9 mouse cellular contexts compared by ENCODE assay signal in the genomic region with DNA sequence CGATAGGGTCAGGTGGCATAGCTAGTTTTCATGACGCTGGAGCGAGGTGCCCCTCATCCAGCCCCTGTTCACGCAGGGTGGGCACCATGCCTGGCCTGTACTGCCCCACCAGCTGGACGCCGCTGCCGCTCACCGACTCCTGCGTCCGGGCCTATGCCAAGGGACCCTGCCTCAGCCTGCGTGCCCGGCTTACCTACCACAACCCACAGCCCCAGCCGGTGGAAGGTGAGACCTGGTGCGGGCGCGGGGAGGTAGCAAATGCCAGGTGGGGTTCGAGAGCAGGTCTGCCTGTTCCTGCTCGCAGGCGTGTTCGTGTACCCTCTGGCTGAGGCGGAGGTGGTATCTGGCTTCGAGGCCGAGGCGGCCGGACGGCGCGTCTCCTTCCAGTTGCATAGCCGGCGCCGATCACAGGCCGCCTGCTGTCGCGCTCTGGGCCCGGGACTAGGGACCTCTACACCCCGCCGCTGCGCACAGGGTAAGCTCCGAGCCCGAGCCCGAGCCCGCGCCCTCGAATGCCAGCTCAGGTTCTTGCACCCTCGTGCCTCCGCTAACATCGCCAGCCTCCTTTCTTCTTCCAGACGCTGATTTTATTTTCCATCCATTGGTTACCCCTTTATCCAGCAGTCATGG. TPM values are rescaled to one million over a fixed set of nuclear protein-coding genes. Genes with fewer than 3 reads are reported as not detected.
DNase-seq lines count a peak whose midpoint lies in the region; ATAC-seq and TF ChIP-seq lines count a peak whose summit lies in the region.
"Had no signal": no experiment of that assay in that cellular context is flagged by ENCODE, and none has a peak within 500 bp of the region (broad histone marks: within the 10 kb centered on the region; RNA-seq: fewer than 3 reads in every experiment).

No protein-coding gene starts in this region.

- H3K9me3 ChIP-seq in E14TG2a.4 (ENCODE audit: low read length), result no peaks in the 10 kb centered on the region
- no peaks in the 10 kb centered on the region for H3K9me3 ChIP-seq in forebrain, embryonic 14.5 days (replicated peaks; ENCODE audit: control insufficient read depth, low read length)
- H3K9me3 ChIP-seq in liver, embryonic 14.5 days (ENCODE audit: control insufficient read depth, low read length), result no peaks in the 10 kb centered on the region

- H3K4me3 ChIP-seq in E14TG2a.4 (replicated peaks; ENCODE audit: low read length), result peak overlapping the region; percentile 67
- H3K4me3 ChIP-seq in forebrain, embryonic 14.5 days (ENCODE audit: low read depth, low read length), result peak overlapping the region; percentile 48; the same call in 1 of the 2 replicates
- no peak overlapping the region; a peak in 1 of 4 replicates for H3K4me3 ChIP-seq in liver, embryonic 14.5 days (ENCODE audit: insufficient read depth in 1 of 2, low read depth in 2 of 2, low read length in 2 of 2)

- no peak for ATAC-seq in forebrain, embryonic 14.5 days
- no peak for ATAC-seq in liver, embryonic 14.5 days (ENCODE audit: insufficient read depth)
- ATAC-seq: CD4-positive, CD25-positive, alpha-beta regulatory T cell, adult 4 months had no signal

- peak; percentile 48 for DNase-seq in embryo, embryonic 10 days (ENCODE audit: low spot score)
- no peak for DNase-seq in embryo, embryonic 9.5 days (ENCODE audit: extremely low spot score)
- DNase-seq in forebrain, embryonic 14.5 days (ENCODE audit: low spot score), result no peak
- no peak for DNase-seq in liver, embryonic 14.5 days (ENCODE audit: low read depth in 3 of 3, low spot score in 3 of 3)
- DNase-seq in urinary bladder, adult 2 months (ENCODE audit: low spot score), result no peak
- DNase-seq in lung, postnatal 25 days (ENCODE audit: low spot score), result no peak
- no peak for DNase-seq in urinary bladder, postnatal 10 days (ENCODE audit: low spot score)

- peaks cover 24% of the 10 kb centered on the region for H3K4me1 ChIP-seq in E14TG2a.4 (replicated peaks; ENCODE audit: low read depth, low read length)
- H3K4me1 ChIP-seq in forebrain, embryonic 14.5 days (ENCODE audit: control insufficient read depth, insufficient read depth, low read length), result peaks cover 3% of the 10 kb centered on the region; the same call in 1 of the 2 replicates
- peaks cover 13 to 20% of the 10 kb centered on the region in 2 experiments for H3K4me1 ChIP-seq in liver, embryonic 14.5 days (replicated peaks; ENCODE audit: control insufficient read depth in 2 of 2, insufficient read depth in 2 of 2, low read length in 1 of 2)

- H3K27me3 ChIP-seq in E14TG2a.4 (ENCODE audit: insufficient read depth, low read length), result peaks cover 83% of the 10 kb centered on the region
- peaks cover 43% of the 10 kb centered on the region for H3K27me3 ChIP-seq in forebrain, embryonic 14.5 days (replicated peaks; ENCODE audit: control insufficient read depth, insufficient read depth, low read length)
- H3K27me3 ChIP-seq in liver, embryonic 14.5 days (ENCODE audit: control insufficient read depth, insufficient read depth, low read length), result peaks cover 63% of the 10 kb centered on the region

- TF ChIP-seq EP300 in liver, embryonic 14.5 days (IDR thresholded peaks at IDR 0.05; ENCODE audit: low read depth), result no peak

- no peak for TF ChIP-seq CTCF in E14TG2a.4 (conservative IDR thresholded peaks at IDR 0.05; ENCODE audit: low read length)
- no peak for TF ChIP-seq CTCF in liver, embryonic 14.5 days (IDR thresholded peaks at IDR 0.05; ENCODE audit: low read depth)

- peak overlapping the region; percentile 93 for H3K4me2 ChIP-seq in forebrain, embryonic 14.5 days (ENCODE audit: low read length)
- peak overlapping the region; percentile 60 for H3K4me2 ChIP-seq in liver, embryonic 14.5 days (ENCODE audit: low read depth)

- no peaks in the 10 kb centered on the region for H3K36me3 ChIP-seq in E14TG2a.4 (ENCODE audit: insufficient read depth, low read length)
- no peaks in the 10 kb centered on the region for H3K36me3 ChIP-seq in forebrain, embryonic 14.5 days (ENCODE audit: control insufficient read depth, insufficient read depth, low read length)
- no peaks in the 10 kb centered on the region for H3K36me3 ChIP-seq in liver, embryonic 14.5 days (replicated peaks; ENCODE audit: control insufficient read depth, insufficient read depth, low read depth)

- H3K9ac ChIP-seq in forebrain, embryonic 14.5 days (ENCODE audit: low read length), result no peak overlapping the region
- no peak overlapping the region for H3K9ac ChIP-seq in liver, embryonic 14.5 days (replicated peaks)

- 6% methylated on average over 36 of the region's 48 CpGs for WGBS in forebrain, embryonic 14.5 days
- WGBS in liver, embryonic 14.5 days (ENCODE audit: insufficient replicate concordance), result 5% methylated on average over 48 of the region's 48 CpGs

- H3K27ac ChIP-seq in forebrain, embryonic 14.5 days (ENCODE audit: low read depth, low read length), result no peak overlapping the region
- H3K27ac ChIP-seq in liver, embryonic 14.5 days, result no peak overlapping the region

RNA-seq across cellular contexts. Expression of a gene that starts 1.9 kb away (rescaled TPM):
- polyA plus RNA-seq in forebrain, embryonic 14.5 days (2014; fragmentation: Nextera tagmentation; extraction: Ambion mirVana), result 1.3 and 4.1 TPM in 2 replicates
- polyA plus RNA-seq in liver, embryonic 14.5 days (2012; rRNA removed), result 0.23 and 0.35 TPM in 2 replicates
- polyA plus RNA-seq in liver, embryonic 14.5 days (2014; fragmentation: Nextera tagmentation; extraction: Ambion mirVana), result 0.18 and 0.19 TPM in 2 replicates
- 4.1 and 7.0 TPM in 2 replicates for polyA plus RNA-seq in urinary bladder, adult 2 months (2012; rRNA removed)

RNA-seq across cellular contexts. Expression of a gene that starts 20.2 kb away (rescaled TPM):
- 18.2 and 24.8 TPM in 2 replicates for polyA plus RNA-seq in forebrain, embryonic 14.5 days (2014; fragmentation: Nextera tagmentation; extraction: Ambion mirVana)
- 9.4 and 10.3 TPM in 2 replicates for polyA plus RNA-seq in liver, embryonic 14.5 days (2012; rRNA removed)
- polyA plus RNA-seq in liver, embryonic 14.5 days (2014; fragmentation: Nextera tagmentation; extraction: Ambion mirVana), result 18.1 and 20.7 TPM in 2 replicates
- 7.5 and 10.4 TPM in 2 replicates for polyA plus RNA-seq in urinary bladder, adult 2 months (2012; rRNA removed)

RNA-seq across cellular contexts. Expression of a gene that starts 20.2 kb away (rescaled TPM):
- polyA plus RNA-seq in forebrain, embryonic 14.5 days (2014; fragmentation: Nextera tagmentation; extraction: Ambion mirVana), result 0.17 TPM in 1 of 2 replicates, not detected in the other
- 0.04 and 0.08 TPM in 2 replicates for polyA plus RNA-seq in liver, embryonic 14.5 days (2012; rRNA removed)
- polyA plus RNA-seq in liver, embryonic 14.5 days (2014; fragmentation: Nextera tagmentation; extraction: Ambion mirVana), result not detected in 2 replicates
- not detected in 2 replicates for polyA plus RNA-seq in urinary bladder, adult 2 months (2012; rRNA removed)
- polyA plus RNA-seq: CD4-positive, CD25-positive, alpha-beta regulatory T cell, adult 4 months had no signal

RNA-seq across cellular contexts. Expression of a gene that starts 20.3 kb away (rescaled TPM):
- polyA plus RNA-seq in forebrain, embryonic 14.5 days (2014; fragmentation: Nextera tagmentation; extraction: Ambion mirVana), result 34.9 and 44.4 TPM in 2 replicates
- polyA plus RNA-seq in liver, embryonic 14.5 days (2012; rRNA removed), result 9.3 and 12.7 TPM in 2 replicates
- 21.7 and 23.6 TPM in 2 replicates for polyA plus RNA-seq in liver, embryonic 14.5 days (2014; fragmentation: Nextera tagmentation; extraction: Ambion mirVana)
- polyA plus RNA-seq in urinary bladder, adult 2 months (2012; rRNA removed), result 12.4 and 16.1 TPM in 2 replicates

RNA-seq across cellular contexts. Expression of a gene that starts 29.9 kb away (rescaled TPM):
- 18.6 and 18.9 TPM in 2 replicates for polyA plus RNA-seq in forebrain, embryonic 14.5 days (2014; fragmentation: Nextera tagmentation; extraction: Ambion mirVana)
- 0.32 and 0.38 TPM in 2 replicates for polyA plus RNA-seq in liver, embryonic 14.5 days (2012; rRNA removed)
- polyA plus RNA-seq in liver, embryonic 14.5 days (2014; fragmentation: Nextera tagmentation; extraction: Ambion mirVana), result 0.19 and 0.32 TPM in 2 replicates
- 1.8 and 1.9 TPM in 2 replicates for polyA plus RNA-seq in urinary bladder, adult 2 months (2012; rRNA removed)
- polyA plus RNA-seq: CD4-positive, CD25-positive, alpha-beta regulatory T cell, adult 4 months had no signal

Comparison
In these comparisons a context has a peak if more than half of its experiments do, and no peak if none do; other contexts are left out.
1. H3K4me3 ChIP-seq: peak in E14TG2a.4 (single experiment) and forebrain, embryonic 14.5 days (single experiment); none in liver, embryonic 14.5 days (0 of 2).